Mouse (Mus musculus): ENCODE data around the gene Pttg1ip. TPM values are rescaled to one million over a fixed set of nuclear protein-coding genes. Genes with fewer than 3 reads are reported as not detected.

The Pttg1ip gene
- polyA plus RNA-seq, 1 experiment from 2014 or later, result 64.1 TPM

DNA sequence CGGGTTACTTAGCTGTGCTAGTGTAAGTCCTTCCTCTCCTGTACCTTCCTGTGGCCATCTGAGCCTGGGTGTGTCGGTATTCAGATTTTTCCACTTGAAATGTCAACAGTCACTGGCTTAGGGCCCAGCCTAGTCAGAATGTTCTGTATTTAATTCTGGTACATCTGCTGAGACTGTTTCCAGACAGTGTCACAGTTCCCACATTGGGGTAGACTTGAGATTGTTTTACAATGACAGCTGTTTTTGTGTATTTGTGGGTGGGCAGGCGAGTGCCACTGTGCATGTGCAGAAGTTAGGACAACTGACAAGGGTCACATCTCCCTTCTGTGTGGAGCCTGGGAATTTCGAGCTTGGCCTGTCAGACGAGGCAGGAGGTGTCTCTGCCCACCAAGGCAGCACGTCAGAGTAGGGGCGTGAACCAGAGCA lies 43.1 kb downstream of the Pttg1ip start:
- H3K27me3 ChIP-seq, result no peaks in the 10 kb centered on the region
- H3K27ac ChIP-seq, result peak overlapping the region; percentile 34; the same call in 1 of the 2 replicates
- peaks cover 30% of the 10 kb centered on the region; the same call in 1 of the 2 replicates for H3K36me3 ChIP-seq
- H3K4me3 ChIP-seq (replicated peaks), result no peak overlapping the region; the same call in 1 of the 2 replicates
- H3K4me2 ChIP-seq, result peak overlapping the region; percentile 89
- 69% methylated on average over 7 of the region's 7 CpGs for WGBS (ENCODE audit: insufficient replicate concordance)
- H3K4me1 ChIP-seq (replicated peaks), result peaks cover 53% of the 10 kb centered on the region
- H3K9ac ChIP-seq, result 0 out of 2 replicates have a peak overlapping the region, but pooled peaks have one; percentile 97
- ATAC-seq (ENCODE audit: low read depth), result no peak
- no peaks in the 10 kb centered on the region for H3K9me3 ChIP-seq (replicated peaks)
- no peak for DNase-seq

DNA sequence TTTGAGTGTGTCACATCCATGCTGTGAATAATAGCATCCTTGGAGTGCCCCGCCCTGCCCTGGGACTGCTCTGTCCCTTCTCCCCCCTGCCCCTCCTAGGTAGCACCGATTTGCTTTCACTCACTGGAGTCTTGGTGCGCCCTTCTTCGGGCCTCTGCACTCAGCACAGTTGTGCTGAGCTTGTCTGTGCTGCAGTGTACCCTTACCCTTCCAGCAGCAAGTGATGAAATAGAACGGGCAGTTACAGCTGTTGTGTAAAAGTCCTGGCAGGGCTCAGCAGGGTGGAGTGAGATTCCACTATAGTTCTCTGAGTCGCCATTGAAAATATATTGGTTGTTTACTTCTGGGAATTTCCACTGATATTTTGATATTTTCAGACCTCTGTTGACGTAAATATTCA lies 44.5 kb downstream of the Pttg1ip start:
- H3K4me3 ChIP-seq (replicated peaks), result no peak overlapping the region
- peak overlapping the region; percentile 29; the same call in 1 of the 2 replicates for H3K27ac ChIP-seq
- ATAC-seq (ENCODE audit: low read depth) (no peak), DNase-seq (no peak)
- no peak overlapping the region for H3K9ac ChIP-seq
- H3K27me3 ChIP-seq, result no peaks in the 10 kb centered on the region
- H3K4me1 ChIP-seq (replicated peaks), result peaks cover 54% of the 10 kb centered on the region
- WGBS (ENCODE audit: insufficient replicate concordance), result 70% methylated on average over 7 of the region's 7 CpGs
- no peak overlapping the region for H3K4me2 ChIP-seq
- peaks cover 39% of the 10 kb centered on the region for H3K36me3 ChIP-seq
- no peaks in the 10 kb centered on the region for H3K9me3 ChIP-seq (replicated peaks)

DNA sequence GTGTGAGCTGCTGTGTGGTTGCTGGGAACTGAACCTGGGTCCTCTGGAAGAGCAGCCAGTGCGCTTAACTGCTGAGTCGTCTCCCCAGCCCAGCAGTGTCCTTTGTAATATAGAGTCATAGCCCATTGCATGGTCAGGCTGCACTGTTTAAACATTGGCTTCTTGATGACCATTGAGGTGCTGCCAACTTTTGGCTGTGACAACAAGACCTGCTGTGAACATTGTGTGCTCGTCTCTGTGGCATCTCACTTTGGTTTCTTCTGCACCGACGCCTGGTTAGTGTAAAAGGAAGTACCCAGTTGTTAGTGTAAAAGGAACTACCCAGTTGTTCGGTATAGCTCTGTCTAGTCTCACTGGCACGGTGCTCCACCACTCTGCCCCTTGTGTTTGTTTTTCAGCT lies 45.1 kb downstream of the Pttg1ip start:
- no peak overlapping the region for H3K4me2 ChIP-seq
- 49% methylated on average over 7 of the region's 7 CpGs for WGBS (ENCODE audit: insufficient replicate concordance)
- H3K4me1 ChIP-seq (replicated peaks), result peaks cover 50% of the 10 kb centered on the region
- peak overlapping the region; percentile 16; the same call in 1 of the 2 replicates for H3K27ac ChIP-seq
- no peaks in the 10 kb centered on the region for H3K27me3 ChIP-seq
- H3K9ac ChIP-seq, result 0 out of 2 replicates have a peak overlapping the region, but pooled peaks have one; percentile 19
- ATAC-seq (ENCODE audit: low read depth) (no peak), DNase-seq (no peak)
- H3K36me3 ChIP-seq, result peaks cover 44% of the 10 kb centered on the region
- H3K9me3 ChIP-seq (replicated peaks), result no peaks in the 10 kb centered on the region
- no peak overlapping the region for H3K4me3 ChIP-seq (replicated peaks)

DNA sequence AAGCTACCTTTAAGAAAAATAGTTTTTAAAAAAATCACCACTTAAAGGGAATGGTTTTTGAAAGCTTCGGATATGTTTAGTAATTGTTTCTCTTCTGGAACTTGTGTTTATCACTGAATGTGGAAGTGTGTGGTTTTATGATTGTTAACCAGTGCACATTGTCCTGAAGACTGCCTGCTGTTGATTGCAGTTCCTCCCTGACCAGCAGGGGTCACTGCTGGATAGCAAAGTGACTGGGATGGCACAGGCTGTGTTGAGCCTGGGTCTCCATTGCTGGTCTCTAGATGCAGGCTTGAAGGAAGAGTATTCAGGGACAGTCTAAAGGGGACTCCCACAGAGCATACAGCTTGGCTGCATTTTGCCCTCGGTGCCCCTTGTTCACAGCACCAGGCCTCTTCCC lies 46.0 kb downstream of the Pttg1ip start:
- peak; percentile 57 for ATAC-seq (ENCODE audit: low read depth)
- H3K27me3 ChIP-seq, result no peaks in the 10 kb centered on the region
- peaks cover 47% of the 10 kb centered on the region for H3K4me1 ChIP-seq (replicated peaks)
- no peak overlapping the region for H3K4me3 ChIP-seq (replicated peaks)
- peak; percentile 61 for DNase-seq
- H3K36me3 ChIP-seq, result peaks cover 51% of the 10 kb centered on the region
- no peak overlapping the region for H3K9ac ChIP-seq
- 25% methylated on average over 2 of the region's 2 CpGs for WGBS (ENCODE audit: insufficient replicate concordance)
- H3K9me3 ChIP-seq (replicated peaks), result no peaks in the 10 kb centered on the region
- no peak overlapping the region for H3K27ac ChIP-seq
- no peak overlapping the region for H3K4me2 ChIP-seq

DNA sequence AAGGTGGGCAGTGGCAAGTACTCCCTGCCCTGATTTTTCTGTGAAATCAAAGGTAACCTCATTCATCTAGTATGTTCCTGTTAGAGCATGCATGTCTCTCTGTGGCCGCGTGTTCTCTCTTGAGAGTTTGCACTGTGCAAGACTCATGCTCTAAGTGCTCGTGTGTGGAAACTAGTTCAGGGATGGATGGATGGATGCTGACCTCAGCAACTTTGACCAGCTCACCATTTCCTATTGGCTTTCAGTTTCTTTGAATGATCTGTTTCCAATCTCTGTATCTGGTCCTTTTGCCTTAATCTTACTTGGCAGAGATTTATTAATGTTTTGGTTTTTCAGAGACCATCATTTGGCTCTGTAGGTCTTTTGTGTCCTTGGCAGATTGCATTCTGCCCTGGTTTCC lies 47.6 kb downstream of the Pttg1ip start:
- H3K4me3 ChIP-seq (replicated peaks), result no peak overlapping the region
- no peak overlapping the region for H3K4me2 ChIP-seq

DNA sequence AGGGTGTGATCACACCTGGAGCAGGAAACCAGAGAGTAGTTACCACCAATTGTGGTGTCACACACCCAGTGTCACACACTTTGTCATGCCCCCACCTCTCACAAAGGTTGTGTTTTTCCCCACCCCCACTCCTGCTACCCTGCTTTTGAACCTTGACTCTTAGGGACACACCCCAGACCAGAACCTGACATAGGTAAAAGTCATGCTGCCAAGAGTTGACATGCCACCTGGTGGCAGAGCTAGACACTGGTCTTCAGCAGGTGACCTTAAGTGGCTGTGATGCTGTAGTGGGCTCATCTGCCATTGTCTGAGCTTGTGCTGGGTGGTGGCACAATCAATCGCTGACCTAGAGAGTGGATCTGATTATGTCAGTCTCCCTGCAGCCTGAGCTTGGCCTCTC lies 48.5 kb downstream of the Pttg1ip start:
- H3K36me3 ChIP-seq, result peaks cover 64% of the 10 kb centered on the region
- no peak for ATAC-seq (ENCODE audit: low read depth)
- 71% methylated on average over 1 of the region's 1 CpGs for WGBS (ENCODE audit: insufficient replicate concordance)

More for the DNA sequence above, 47.6 kb downstream of the Pttg1ip start:
- ATAC-seq (ENCODE audit: low read depth) (no peak), DNase-seq (no peak)
- no peaks in the 10 kb centered on the region for H3K27me3 ChIP-seq
- no peak overlapping the region for H3K9ac ChIP-seq
- no peaks in the 10 kb centered on the region for H3K9me3 ChIP-seq (replicated peaks)
- H3K36me3 ChIP-seq, result peaks cover 62% of the 10 kb centered on the region
- H3K27ac ChIP-seq, result no peak overlapping the region
- WGBS (ENCODE audit: insufficient replicate concordance), result 84% methylated on average over 3 of the region's 3 CpGs
- peaks cover 34% of the 10 kb centered on the region for H3K4me1 ChIP-seq (replicated peaks)

DNA sequence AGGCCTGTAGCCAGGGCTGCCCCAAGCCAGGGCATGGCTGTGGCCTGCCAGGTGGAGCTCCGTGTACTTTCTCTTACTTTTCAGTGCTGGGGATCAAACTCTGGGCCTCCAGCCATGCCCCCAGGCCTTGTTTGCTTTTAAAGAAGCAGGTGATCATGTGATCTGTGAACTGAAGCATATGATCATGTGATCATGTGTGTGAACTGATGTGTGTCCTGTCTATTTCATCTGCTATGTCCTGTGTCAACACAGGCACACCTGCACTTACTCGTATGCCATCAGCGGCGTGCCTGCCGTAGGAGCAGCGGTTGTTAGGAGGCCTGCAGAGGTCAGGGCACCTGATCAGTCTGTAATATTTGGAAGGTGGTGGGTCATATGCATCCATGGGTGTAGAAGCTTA lies 52.5 kb downstream of the Pttg1ip start:
- H3K9ac ChIP-seq, result no peak overlapping the region
- no peak overlapping the region for H3K4me2 ChIP-seq
- ATAC-seq (ENCODE audit: low read depth) (no peak), DNase-seq (no peak)
- no peak overlapping the region for H3K27ac ChIP-seq
- peaks cover 85% of the 10 kb centered on the region for H3K36me3 ChIP-seq
- no peak overlapping the region for H3K4me3 ChIP-seq (replicated peaks)
- H3K9me3 ChIP-seq (replicated peaks), result no peaks in the 10 kb centered on the region
- 86% methylated on average over 6 of the region's 6 CpGs for WGBS (ENCODE audit: insufficient replicate concordance)
- no peaks in the 10 kb centered on the region for H3K27me3 ChIP-seq
- peaks cover 29% of the 10 kb centered on the region for H3K4me1 ChIP-seq (replicated peaks)

More for the DNA sequence above, 48.5 kb downstream of the Pttg1ip start:
- DNase-seq, result no peak
- Histone ChIP-seq H3K9ac (no peak overlapping the region), H3K4me1 (replicated peaks) (peaks cover 30% of the 10 kb centered on the region), H3K9me3 (replicated peaks) (no peaks in the 10 kb centered on the region), H3K27me3 (no peaks in the 10 kb centered on the region), H3K4me3 (replicated peaks) (no peak overlapping the region), H3K4me2 (no peak overlapping the region), H3K27ac (no peak overlapping the region)

DNA sequence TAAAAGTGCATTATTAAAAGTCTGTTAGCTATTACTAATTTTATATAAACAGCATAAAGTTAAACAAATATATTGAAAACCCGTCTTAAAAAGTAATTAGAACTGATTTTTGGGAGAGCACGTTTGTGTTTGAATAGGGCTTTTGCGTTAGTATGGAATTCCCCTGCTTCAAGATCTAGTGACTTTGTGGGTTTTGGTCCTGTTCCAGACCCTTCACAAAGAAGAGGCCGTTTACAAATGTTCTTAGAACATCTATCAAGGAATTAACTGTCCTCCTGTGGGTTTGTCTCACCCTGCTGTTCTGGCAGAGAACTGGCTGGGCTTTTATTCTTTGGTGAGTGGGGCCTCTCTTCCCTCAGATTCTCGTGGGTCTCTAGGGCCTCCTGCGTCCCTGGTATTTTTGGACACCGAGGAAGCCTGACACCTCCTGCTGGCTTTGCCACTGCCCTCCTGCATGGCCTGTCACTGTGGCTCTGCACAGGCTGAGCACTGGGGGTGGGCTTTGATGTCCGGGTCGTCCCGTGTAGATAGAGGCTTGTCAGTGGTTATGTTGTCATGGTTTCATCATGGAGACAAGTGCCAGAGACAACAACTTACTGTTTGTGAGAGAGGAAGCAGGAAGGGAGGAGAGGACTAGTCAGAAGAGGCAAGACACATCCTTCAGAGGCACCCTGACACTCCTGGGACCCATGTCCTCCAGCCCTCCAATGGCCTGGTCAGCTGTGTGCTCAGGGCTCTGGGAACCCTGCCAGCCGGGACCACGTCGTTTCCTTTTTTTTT lies 53.1 kb downstream of the Pttg1ip start:
- H3K4me1 ChIP-seq (replicated peaks), result peaks cover 29% of the 10 kb centered on the region
- WGBS (ENCODE audit: insufficient replicate concordance), result 74% methylated on average over 13 of the region's 13 CpGs
- DNase-seq (no peak), ATAC-seq (ENCODE audit: low read depth) (no peak)
- no peak overlapping the region for H3K9ac ChIP-seq
- no peaks in the 10 kb centered on the region for H3K27me3 ChIP-seq
- H3K36me3 ChIP-seq, result peaks cover 86% of the 10 kb centered on the region
- H3K4me3 ChIP-seq (replicated peaks), result no peak overlapping the region
- no peak overlapping the region for H3K4me2 ChIP-seq
- H3K9me3 ChIP-seq (replicated peaks), result no peaks in the 10 kb centered on the region
- no peak overlapping the region for H3K27ac ChIP-seq

DNA sequence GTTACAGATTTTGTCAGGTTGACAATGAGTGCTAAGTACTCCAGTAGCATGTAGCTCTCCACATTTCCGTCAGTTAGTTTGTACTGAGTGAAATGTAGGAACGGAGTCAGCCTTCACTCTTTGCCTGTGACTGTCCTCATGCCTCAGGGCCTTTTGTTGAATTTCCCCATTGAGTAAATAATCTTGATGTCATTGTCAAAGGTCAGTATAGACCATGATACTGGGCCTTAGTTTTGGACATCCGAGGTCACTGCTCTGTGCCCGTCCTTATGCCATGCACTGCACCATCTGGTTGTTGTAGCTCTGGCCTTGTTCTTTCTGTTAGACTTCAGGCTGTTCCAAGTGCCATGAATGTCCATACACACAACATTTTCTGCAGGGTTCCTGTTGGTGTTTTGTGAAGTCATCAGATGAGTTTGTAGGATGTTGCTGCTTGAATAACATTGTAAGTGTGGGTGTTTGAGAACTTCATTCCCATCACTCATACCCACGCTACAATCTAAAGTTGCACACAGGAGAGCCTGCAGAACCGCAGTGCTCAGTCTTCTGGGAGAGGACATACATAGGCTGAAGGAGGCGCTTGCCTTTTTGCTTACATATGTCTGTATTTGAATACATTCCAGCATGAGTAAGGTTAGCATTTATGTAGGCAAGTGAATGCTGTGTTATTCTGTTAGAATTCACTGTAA lies 54.9 kb downstream of the Pttg1ip start:
- peaks cover 89% of the 10 kb centered on the region for H3K36me3 ChIP-seq
- ATAC-seq (ENCODE audit: low read depth), result no peak
- no peak overlapping the region for H3K27ac ChIP-seq
- 79% methylated on average over 7 of the region's 7 CpGs for WGBS (ENCODE audit: insufficient replicate concordance)
- H3K9me3 ChIP-seq (replicated peaks), result no peaks in the 10 kb centered on the region
- H3K4me3 ChIP-seq (replicated peaks), result no peak overlapping the region
- H3K4me1 ChIP-seq (replicated peaks), result peaks cover 23% of the 10 kb centered on the region
- DNase-seq, result no peak
- H3K27me3 ChIP-seq, result no peaks in the 10 kb centered on the region
- H3K9ac ChIP-seq, result no peak overlapping the region
- no peak overlapping the region for H3K4me2 ChIP-seq

DNA sequence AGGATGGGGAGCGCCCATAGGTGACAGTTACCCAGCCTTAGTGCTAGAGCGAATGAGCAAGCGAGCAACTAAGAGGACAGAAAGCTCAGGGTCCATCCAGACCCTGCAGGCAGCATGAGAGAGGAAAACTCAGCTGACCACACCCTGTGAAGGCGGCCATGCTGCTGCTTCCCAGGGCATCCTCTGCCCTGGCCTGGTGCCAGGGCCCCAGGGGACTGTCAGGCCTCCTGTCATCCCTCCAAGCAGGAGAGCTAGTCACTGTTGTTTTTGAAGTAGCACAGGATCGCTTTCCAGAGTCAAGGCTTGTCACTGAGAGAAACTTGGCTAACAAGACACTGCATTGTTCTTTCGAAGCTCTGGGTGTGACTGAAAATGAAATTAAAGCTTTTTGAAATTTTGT lies 57.4 kb downstream of the Pttg1ip start:
- no peak for ATAC-seq (ENCODE audit: low read depth)
- Histone ChIP-seq H3K36me3 (peaks cover 89% of the 10 kb centered on the region), H3K27me3 (no peaks in the 10 kb centered on the region), H3K4me2 (no peak overlapping the region), H3K9me3 (replicated peaks) (no peaks in the 10 kb centered on the region), H3K27ac (no peak overlapping the region), H3K9ac (no peak overlapping the region), H3K4me1 (replicated peaks) (peaks cover 23% of the 10 kb centered on the region), H3K4me3 (replicated peaks) (no peak overlapping the region)
- DNase-seq, result no peak
- WGBS (ENCODE audit: insufficient replicate concordance), result 83% methylated on average over 6 of the region's 6 CpGs

DNA sequence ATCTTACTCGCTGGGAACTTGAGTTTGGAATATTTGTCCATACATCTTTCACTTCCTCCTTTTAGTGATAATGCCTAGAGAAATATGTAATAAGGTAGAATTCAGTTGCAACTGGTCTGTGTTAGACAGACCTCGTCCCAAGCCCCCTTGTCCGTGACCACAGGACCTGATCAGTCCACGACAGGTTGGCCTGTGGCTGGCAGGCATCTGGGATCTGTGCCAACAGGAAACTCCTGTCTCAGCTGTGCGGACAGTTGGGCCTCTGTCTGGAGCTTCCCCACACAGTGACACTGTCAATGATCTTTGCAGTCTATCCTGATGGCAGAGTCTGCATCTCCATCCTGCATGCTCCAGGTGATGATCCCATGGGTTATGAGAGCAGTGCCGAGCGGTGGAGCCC lies 61.6 kb downstream of the Pttg1ip start:
- Histone ChIP-seq H3K9ac (no peak overlapping the region), H3K4me1 (replicated peaks) (0 out of 2 replicates have a peak, but pooled peaks cover 5% of the 10 kb centered on the region), H3K27me3 (no peaks in the 10 kb centered on the region), H3K4me2 (no peak overlapping the region), H3K9me3 (replicated peaks) (no peaks in the 10 kb centered on the region), H3K4me3 (replicated peaks) (no peak overlapping the region), H3K36me3 (peaks cover 80% of the 10 kb centered on the region), H3K27ac (no peak overlapping the region)
- DNase-seq (no peak), ATAC-seq (ENCODE audit: low read depth) (no peak)
- WGBS (ENCODE audit: insufficient replicate concordance), result 67% methylated on average over 7 of the region's 7 CpGs
